Mouse (Mus musculus) kidney, adult 2 months (tissue): ENCODE measurements around the gene Adam11.

Source experiments
- CTCF ChIP-seq: fragments of 200-500 bp; conservative IDR thresholded peaks from 2 replicates; pipeline ENCODE4 v1.5.1; 2011; ENCODE audit warnings: low read depth, mild to moderate bottlenecking, control low read depth, low read length, moderate library complexity, mixed read lengths; ENCODE audit not compliant: insufficient read depth, insufficient read length
- POLR2A ChIP-seq: fragments of 200-500 bp; IDR thresholded peaks from one replicate; pipeline ENCODE4 v1.6.1; 2011; ENCODE audit warnings: low read depth, low read length, control low read depth

GRCm38 (mm10) chr11:102781523-102781922 is 20.3 kb downstream of the Adam11 start:
- no peak for TF ChIP-seq CTCF
- no peak for TF ChIP-seq POLR2A
